Mouse (Mus musculus) naive thymus-derived CD4-positive, alpha-beta T cell, adult 2 months (primary cell): ENCODE results near the gene Cacnb3.

Experiments used
- DNase-seq: peaks from one replicate; pipeline ENCODE4 v3.0.0-alpha.2; 2011; ENCODE audit warnings: low read depth

Cacnb3 gene

GRCm38 (mm10) chr15:98675634-98676250, 45.1 kb downstream of the Cacnb3 start:
- no peak for DNase-seq

GRCm38 (mm10) chr15:98676471-98676870, 45.8 kb downstream of the Cacnb3 start:
- peak; percentile 71 for DNase-seq

GRCm38 (mm10) chr15:98676940-98677728, 46.5 kb downstream of the Cacnb3 start, which contains the start of gene Rnd1:
Rnd1 (minus strand) TSS chr15:98677461.
- peak; percentile 82 for DNase-seq

- DNase-seq = no peak
Observed at GRCm38 (mm10) chr15:98677977-98678376, 47.3 kb downstream of the Cacnb3 start.

GRCm38 (mm10) chr15:98680660-98681059, 50.0 kb downstream of the Cacnb3 start:
- DNase-seq = no peak

- no peak for DNase-seq
Observed at GRCm38 (mm10) chr15:98681633-98682032, 51.0 kb downstream of the Cacnb3 start.

GRCm38 (mm10) chr15:98683177-98683576, 52.5 kb downstream of the Cacnb3 start:
- no peak for DNase-seq

- no peak for DNase-seq
Observed at GRCm38 (mm10) chr15:98683746-98684145, 53.1 kb downstream of the Cacnb3 start.

- no peak for DNase-seq
Observed at GRCm38 (mm10) chr15:98685926-98686325, 55.3 kb downstream of the Cacnb3 start.

- DNase-seq = no peak
Observed at GRCm38 (mm10) chr15:98689682-98690081, 59.0 kb downstream of the Cacnb3 start.

- no peak for DNase-seq
Observed at GRCm38 (mm10) chr15:98691486-98692147, 61.0 kb downstream of the Cacnb3 start.

GRCm38 (mm10) chr15:98692171-98692715, 61.6 kb downstream of the Cacnb3 start:
- no peak for DNase-seq
